8 mouse cellular contexts compared by ENCODE assay signal in the genomic region with DNA sequence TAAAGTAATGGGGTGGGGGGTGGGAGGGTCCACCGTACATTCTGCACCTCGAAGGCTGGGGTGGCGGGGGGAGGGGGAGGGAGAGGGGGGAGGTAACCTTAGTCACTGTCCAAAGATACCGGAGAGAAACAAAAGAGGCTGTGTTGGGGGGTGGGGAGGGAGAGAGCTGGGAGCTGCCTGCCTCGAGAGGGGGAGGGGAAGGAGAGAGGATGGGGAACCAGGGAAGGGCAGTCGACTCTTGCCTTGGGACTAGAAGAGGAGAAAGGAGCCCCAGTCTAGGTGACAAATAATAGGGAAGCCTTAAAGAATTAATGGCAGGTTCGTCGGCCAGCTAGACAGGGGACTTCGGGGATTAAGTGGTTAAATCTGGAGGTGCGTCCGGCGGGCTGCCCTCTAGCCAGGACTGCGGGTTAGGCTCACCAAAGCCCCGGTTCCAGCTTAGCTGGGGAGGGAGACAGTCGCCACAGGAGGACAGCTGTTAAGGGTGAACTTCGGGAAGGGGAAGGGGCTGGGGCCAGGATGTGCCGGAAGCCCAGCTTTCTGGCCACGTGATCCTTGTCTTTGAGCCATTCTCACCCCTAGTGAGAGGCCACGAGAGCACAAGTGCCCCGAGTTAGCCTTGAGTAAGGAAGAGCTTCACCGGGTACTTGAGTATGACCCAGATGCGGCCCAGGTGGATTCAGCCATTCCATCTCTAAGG. TPM values are rescaled to one million over a fixed set of nuclear protein-coding genes. Genes with fewer than 3 reads are reported as not detected.
DNase-seq lines count a peak whose midpoint lies in the region; ATAC-seq lines count a peak whose summit lies in the region.

No protein-coding gene starts in this region.

- peak overlapping the region; percentile 33 for H3K4me3 ChIP-seq in hindbrain, embryonic 13.5 days
- H3K4me3 ChIP-seq in midbrain, embryonic 14.5 days (replicated peaks; ENCODE audit: low read depth, low read length), result peak overlapping the region; percentile 19

- DNase-seq in CD4-positive, CD25-positive, alpha-beta regulatory T cell, adult 2 months (ENCODE audit: low read depth, low spot score), result peak; percentile 7
- peak; percentile 58 for DNase-seq in embryo, embryonic 10 days (ENCODE audit: low spot score)
- DNase-seq in midbrain, embryonic 14.5 days, result no peak
- no peak for DNase-seq in gastrocnemius, adult 18-20 months (ENCODE audit: low spot score)
- DNase-seq in lung, postnatal 14 days, result no peak
- no peak for DNase-seq in frontal cortex, postnatal 36 days (ENCODE audit: low spot score in 2 of 2)

- peaks cover 71% of the 10 kb centered on the region for H3K27me3 ChIP-seq in hindbrain, embryonic 13.5 days
- H3K27me3 ChIP-seq in midbrain, embryonic 14.5 days (ENCODE audit: control insufficient read depth, insufficient read depth, low read length), result peaks cover 47% of the 10 kb centered on the region

- peak overlapping the region; percentile 58 for H3K9ac ChIP-seq in hindbrain, embryonic 13.5 days
- peak overlapping the region; percentile 7; the same call in 1 of the 2 replicates for H3K9ac ChIP-seq in midbrain, embryonic 14.5 days (replicated peaks; ENCODE audit: low read length)

- no peaks in the 10 kb centered on the region for H3K36me3 ChIP-seq in hindbrain, embryonic 13.5 days
- H3K36me3 ChIP-seq in midbrain, embryonic 14.5 days (ENCODE audit: control insufficient read depth, insufficient read depth, low read length), result no peaks in the 10 kb centered on the region

- H3K27ac ChIP-seq in hindbrain, embryonic 13.5 days, result no peak overlapping the region
- H3K27ac ChIP-seq in midbrain, embryonic 14.5 days (replicated peaks; ENCODE audit: low read depth, low read length), result no peak overlapping the region

- H3K4me2 ChIP-seq in hindbrain, embryonic 13.5 days, result peak overlapping the region; percentile 57
- H3K4me2 ChIP-seq in midbrain, embryonic 14.5 days (ENCODE audit: low read length), result peak overlapping the region; percentile 46

- ATAC-seq in CD4-positive, CD25-positive, alpha-beta regulatory T cell, adult 4 months, result no peak
- ATAC-seq in hindbrain, embryonic 13.5 days (ENCODE audit: low FRiP score), result no peak
- ATAC-seq in midbrain, embryonic 14.5 days (ENCODE audit: low FRiP score, low TSS enrichment), result no peak

- H3K9me3 ChIP-seq in hindbrain, embryonic 13.5 days, result peaks cover 5% of the 10 kb centered on the region; the same call in 1 of the 2 replicates
- H3K9me3 ChIP-seq in midbrain, embryonic 14.5 days (ENCODE audit: control insufficient read depth, low read length), result no peaks in the 10 kb centered on the region

- under 1% methylated on average over 22 of the region's 22 CpGs for WGBS in hindbrain, embryonic 13.5 days
- under 1% methylated on average over 22 of the region's 22 CpGs for WGBS in midbrain, embryonic 14.5 days

- H3K4me1 ChIP-seq in hindbrain, embryonic 13.5 days (replicated peaks), result peaks cover 31% of the 10 kb centered on the region
- H3K4me1 ChIP-seq in midbrain, embryonic 14.5 days (ENCODE audit: control insufficient read depth, insufficient read depth, low read length), result 0 out of 2 replicates have a peak, but pooled peaks cover 9% of the 10 kb centered on the region

RNA-seq across cellular contexts. Expression of a gene that starts 10.0 kb away (rescaled TPM):
- polyA plus RNA-seq in CD4-positive, CD25-positive, alpha-beta regulatory T cell, adult 4 months (2017; shearing (Covaris generic)), result not detected
- 2.3 and 2.6 TPM in 2 replicates for polyA plus RNA-seq in hindbrain, embryonic 13.5 days (2015; fragmentation: Nextera tagmentation; extraction: Ambion mirVana)
- 1.4 and 2.9 TPM in 2 replicates for polyA plus RNA-seq in midbrain, embryonic 14.5 days (2014; fragmentation: Nextera tagmentation; extraction: Ambion mirVana)
- total RNA-seq in gastrocnemius, adult 18-20 months (2021), result under 1 TPM; 0.12 to 0.21 TPM

RNA-seq across cellular contexts. Expression of a gene that starts 19.2 kb away (rescaled TPM):
- polyA plus RNA-seq in CD4-positive, CD25-positive, alpha-beta regulatory T cell, adult 4 months (2017; shearing (Covaris generic)), result 1 to 10 TPM; 3.1 to 3.3 TPM
- 22.8 and 23.7 TPM in 2 replicates for polyA plus RNA-seq in hindbrain, embryonic 13.5 days (2015; fragmentation: Nextera tagmentation; extraction: Ambion mirVana)
- 21.4 and 21.6 TPM in 2 replicates for polyA plus RNA-seq in midbrain, embryonic 14.5 days (2014; fragmentation: Nextera tagmentation; extraction: Ambion mirVana)
- total RNA-seq in gastrocnemius, adult 18-20 months (2021), result 10 to 100 TPM; 20.5 to 21.1 TPM

Comparison
In these comparisons a context has a peak if more than half of its experiments do, and no peak if none do; other contexts are left out.
1. DNase-seq: peak in CD4-positive, CD25-positive, alpha-beta regulatory T cell, adult 2 months (single experiment) and embryo, embryonic 10 days (single experiment); none in midbrain, embryonic 14.5 days (single experiment), gastrocnemius, adult 18-20 months (single experiment), lung, postnatal 14 days (single experiment) and frontal cortex, postnatal 36 days (0 of 2).